Mouse (Mus musculus) urinary bladder, postnatal 4 days (tissue): ENCODE measurements around the gene Sde2.

ENCODE experiments used
- DNase-seq, 2 experiments: peaks; one replicate each; pipeline ENCODE4 v3.0.0; 2021 to 2022; ENCODE audit warnings: low spot score in 2 of 2

The Sde2 gene

GRCm38 (mm10) chr1:180850316-180851270 lies at the start of gene Sde2:
Gene Sde2 (plus strand): TSS chr1:180851127.
- peak; percentile 100 for DNase-seq

GRCm38 (mm10) chr1:180801466-180801994 lies 49.4 kb upstream of the Sde2 start:
- no peak for DNase-seq

- no peak for DNase-seq
Measured at GRCm38 (mm10) chr1:180803881-180804280, 47.0 kb upstream of the Sde2 start.

DNA sequence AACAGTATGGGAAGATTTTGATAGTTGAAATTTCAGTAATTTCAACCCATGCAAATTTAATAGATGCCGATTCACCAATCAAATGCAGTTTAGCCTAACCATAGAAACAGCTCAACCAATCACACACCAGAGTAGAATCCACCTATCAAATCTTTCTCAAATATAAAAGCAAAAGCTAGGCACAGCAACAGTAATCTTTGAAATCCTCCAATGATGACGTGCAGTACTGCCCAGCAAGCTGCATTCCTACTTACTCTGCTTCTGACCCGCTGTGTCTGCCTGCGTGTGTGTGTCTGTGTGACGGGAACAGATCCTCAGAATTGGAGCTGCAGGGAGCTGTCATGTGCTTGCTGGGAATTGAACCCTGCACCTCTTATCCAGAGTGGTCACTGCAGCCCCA lies 42.1 kb upstream of the Sde2 start:
- DNase-seq = no peak

GRCm38 (mm10) chr1:180810976-180811375 lies 40.0 kb upstream of the Sde2 start:
- no peak for DNase-seq

DNA sequence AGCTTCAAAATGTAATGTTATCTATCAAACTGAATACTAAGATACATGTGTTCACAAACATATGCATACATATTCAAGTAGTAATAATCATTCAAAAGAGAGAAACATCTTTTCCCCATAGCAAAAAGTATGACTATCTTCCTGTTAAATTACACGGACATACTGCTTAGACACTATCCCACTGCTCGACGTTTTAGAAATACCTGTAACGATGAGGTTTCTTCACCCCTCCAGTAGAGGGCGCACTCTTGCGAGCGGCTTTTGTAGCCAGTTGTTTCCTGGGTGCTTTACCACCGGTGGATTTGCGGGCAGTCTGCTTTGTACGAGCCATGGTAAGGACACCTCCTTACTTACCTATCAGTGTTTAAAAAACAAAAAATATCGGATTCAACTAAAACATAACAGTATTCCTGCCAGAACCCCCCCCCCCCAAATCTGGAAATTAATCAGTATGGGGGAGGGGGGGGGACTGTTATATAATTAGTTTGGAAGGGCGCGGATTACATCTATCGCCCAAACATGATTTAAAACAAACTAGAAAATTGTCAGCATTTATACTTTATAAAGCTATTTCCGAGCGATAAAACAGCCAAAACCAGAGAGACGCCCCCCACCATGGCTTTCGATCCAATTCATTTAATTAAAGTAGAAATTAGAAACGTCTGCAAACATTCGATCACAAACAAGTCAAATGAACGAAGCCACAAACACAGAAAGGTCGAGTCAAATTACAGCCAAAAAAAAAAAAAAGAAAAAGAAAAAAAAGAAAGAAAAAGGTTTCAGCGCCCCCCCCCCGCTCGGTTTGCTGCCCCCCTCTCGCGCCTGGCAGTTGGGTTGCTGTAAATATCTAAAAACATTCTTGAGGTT lies 39.1 kb upstream of the Sde2 start:
- no peak for DNase-seq

DNA sequence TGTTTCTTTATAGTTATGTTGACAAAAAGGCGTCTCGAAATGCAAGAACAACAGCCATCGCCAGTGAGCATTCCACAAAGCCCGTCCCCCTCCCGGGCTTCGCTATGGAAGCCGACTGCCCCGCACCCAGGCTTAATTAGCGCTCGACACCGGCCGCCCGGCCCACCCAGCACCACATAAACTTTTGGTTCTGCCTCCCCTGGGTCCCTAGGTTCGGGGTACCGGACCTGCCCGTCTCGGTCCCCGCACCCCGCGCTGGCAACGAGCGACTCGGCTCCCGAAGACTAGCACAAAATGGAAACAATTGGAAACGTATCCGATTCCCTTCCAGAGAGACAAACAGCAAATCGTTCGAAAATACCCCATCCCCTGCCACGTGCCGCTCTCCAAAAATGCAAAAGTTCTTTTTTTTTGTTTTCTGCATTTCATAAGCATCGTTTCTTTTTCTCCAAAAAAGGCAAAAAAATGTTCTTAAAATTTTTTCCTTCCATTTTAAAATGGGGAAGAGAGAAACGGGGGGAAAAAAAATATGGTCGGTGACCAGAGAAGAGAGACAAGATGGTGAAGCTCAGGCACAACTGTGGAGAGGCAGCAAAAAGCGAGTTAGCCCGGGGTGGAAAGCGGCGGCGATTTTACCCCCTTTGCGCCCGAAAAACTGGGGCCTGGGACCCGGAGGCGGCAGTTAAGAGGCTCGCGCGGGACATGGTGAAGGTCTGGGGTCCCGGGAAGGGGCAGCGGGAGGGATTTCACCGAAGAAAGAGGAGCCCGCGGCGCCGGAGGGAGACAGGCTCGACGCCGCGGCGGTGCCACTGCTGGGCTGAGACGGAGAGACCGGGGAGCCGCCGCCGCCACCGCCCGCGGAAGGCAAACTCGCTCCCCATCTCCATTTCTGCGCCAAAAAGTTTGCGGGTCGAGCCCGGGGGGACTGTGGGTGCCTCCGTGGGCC lies 38.2 kb upstream of the Sde2 start:
- DNase-seq = peak; percentile 59 to 64

- peak; percentile 94 to 96 for DNase-seq
Measured at GRCm38 (mm10) chr1:180813409-180813884, 37.5 kb upstream of the Sde2 start.

GRCm38 (mm10) chr1:180813885-180814740 lies 36.8 kb upstream of the Sde2 start, which contains the start of gene H3f3a:
Gene H3f3a (minus strand): TSS chr1:180813943.
- DNase-seq = peak; percentile 79 to 86

GRCm38 (mm10) chr1:180815371-180816024 lies 35.4 kb upstream of the Sde2 start:
- DNase-seq = no peak

DNA sequence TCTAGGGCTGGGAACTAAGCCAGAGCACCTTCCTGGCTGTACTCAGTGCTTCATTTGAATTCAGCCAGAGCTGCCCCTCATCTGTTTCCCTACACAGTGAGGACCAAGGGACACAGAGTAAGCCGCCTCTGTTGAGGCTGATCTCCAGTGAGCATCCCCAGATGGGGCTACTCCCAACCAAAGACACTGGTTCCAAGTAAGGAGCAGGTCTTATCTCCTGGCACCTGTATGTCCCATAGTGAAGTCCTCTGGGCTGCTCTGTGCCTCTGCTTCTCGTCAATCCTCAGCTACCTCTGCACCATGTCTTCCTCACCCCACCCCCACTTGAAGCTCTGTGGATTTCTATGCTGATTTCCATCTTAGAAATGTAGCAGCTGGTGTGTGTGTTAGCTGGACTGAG lies 32.9 kb upstream of the Sde2 start:
- DNase-seq = no peak

GRCm38 (mm10) chr1:180821101-180821500 lies 29.8 kb upstream of the Sde2 start:
- no peak for DNase-seq

DNA sequence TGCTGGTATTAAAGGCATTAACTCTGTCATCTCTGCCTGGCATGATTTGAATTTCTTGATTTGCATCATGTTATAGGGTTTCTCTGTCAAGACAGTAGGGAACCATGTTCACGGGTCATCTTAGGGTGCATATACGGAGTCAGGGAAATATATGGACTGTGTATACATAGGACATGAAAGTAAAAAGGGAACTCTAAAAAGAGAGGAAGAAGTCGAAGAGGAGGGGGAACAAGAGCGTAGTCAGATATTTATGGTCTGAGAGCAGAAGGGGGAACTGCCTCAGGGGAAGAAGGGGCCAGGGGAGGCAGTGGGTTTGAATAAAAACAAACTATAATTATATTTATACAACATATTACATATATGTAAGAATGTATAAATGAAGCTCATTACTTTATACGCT lies 28.7 kb upstream of the Sde2 start:
- DNase-seq = no peak

DNA sequence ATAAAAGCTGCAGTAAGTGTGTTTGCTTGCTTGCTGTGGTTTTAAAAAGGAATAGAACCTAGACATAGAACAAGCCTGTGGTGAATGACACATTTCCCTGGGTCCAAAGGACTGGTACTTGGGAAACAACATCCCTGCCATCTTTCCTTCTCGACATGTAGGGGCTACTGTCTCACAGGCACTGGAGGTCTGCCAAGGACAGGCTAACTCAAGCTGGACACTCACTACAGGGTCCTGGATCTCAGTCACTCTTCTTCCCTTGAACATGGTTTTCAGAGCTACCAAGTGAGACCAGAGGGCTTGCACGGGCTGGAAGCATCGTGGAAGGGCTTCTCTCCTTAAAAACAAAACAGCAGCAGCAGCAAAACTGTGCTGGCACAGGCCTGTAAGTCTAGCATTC lies 27.2 kb upstream of the Sde2 start:
- DNase-seq = no peak

DNA sequence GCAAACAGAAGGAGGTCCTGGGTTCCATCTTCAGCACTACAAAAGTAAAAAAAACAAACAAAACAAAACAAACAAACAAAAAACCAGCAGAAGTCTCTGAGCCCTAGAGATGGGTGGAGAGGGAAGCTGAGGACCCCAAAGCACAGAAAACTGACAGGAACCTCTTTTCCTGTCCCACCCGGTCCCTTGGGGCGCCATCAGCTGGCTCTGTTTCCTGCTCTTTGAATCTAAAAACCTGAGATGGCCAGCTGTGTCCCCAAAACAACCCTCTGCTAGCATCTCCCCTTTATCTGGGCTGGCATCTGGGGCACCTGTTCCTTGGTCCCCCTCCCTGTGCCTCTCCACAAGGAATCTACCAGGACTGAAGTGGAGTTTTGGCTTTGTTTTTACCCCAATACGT lies 26.2 kb upstream of the Sde2 start:
- no peak for DNase-seq

DNA sequence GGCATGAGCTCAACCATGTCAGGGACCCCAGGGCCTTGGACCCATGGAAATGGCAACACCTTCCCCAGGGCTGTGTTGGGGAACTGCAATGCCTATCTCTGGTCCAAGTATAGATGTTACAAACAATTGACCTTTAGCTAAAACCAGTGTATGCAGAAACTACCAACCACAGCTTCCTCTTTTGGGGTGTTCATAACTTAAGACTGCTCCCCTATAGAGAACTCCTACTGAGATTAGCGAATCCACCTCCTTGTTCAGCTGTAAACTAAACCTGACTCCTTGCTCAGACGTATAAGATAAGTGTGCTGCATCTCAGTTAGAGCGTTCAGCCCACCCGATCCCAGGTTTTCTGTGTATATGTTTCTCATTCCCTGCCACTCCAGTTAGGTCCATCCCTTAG lies 24.3 kb upstream of the Sde2 start:
- no peak for DNase-seq

- no peak for DNase-seq
Measured at GRCm38 (mm10) chr1:180829775-180830174, 21.2 kb upstream of the Sde2 start.

GRCm38 (mm10) chr1:180830175-180830574 lies 20.8 kb upstream of the Sde2 start:
- no peak for DNase-seq

GRCm38 (mm10) chr1:180830588-180831346 lies 20.2 kb upstream of the Sde2 start:
- no peak for DNase-seq
